Mouse (Mus musculus): ENCODE results near the gene Cldn12. TPM values are rescaled to one million over a fixed set of nuclear protein-coding genes. Genes with fewer than 3 reads are reported as not detected.

Gene Cldn12
- polyA plus RNA-seq (2014; fragmentation: Nextera tagmentation; extraction: Ambion mirVana): 23.0 and 25.2 TPM in 2 replicates

- no peaks in the 10 kb centered on the region for H3K9me3 ChIP-seq (ENCODE audit: control insufficient read depth, low read length)
- peak within 1 kb of the TSS; percentile 86 for H3K27ac ChIP-seq (ENCODE audit: low read depth)
- peak; percentile 96 for ATAC-seq (replicated peaks; ENCODE audit: low FRiP score, low TSS enrichment, low read depth)
- no peaks in the 10 kb centered on the region for H3K4me1 ChIP-seq (replicated peaks; ENCODE audit: control insufficient read depth, insufficient read depth, low read length)
- WGBS: under 1% methylated on average over 77 of the region's 79 CpGs
- H3K4me3 ChIP-seq (ENCODE audit: low read depth, low read length): peak within 1 kb of the TSS; percentile 63
- H3K9ac ChIP-seq (ENCODE audit: low read length): peak within 1 kb of the TSS; percentile 61
- H3K27me3 ChIP-seq (replicated peaks; ENCODE audit: control insufficient read depth, insufficient read depth, low read length): no peaks in the 10 kb centered on the region
- DNase-seq (ENCODE audit: low spot score): peak; percentile 96
- H3K36me3 ChIP-seq (ENCODE audit: control insufficient read depth, insufficient read depth, low read length): peaks cover 6% of the 10 kb centered on the region; the same call in 1 of the 2 replicates
- H3K4me2 ChIP-seq (ENCODE audit: low read length): peak within 1 kb of the TSS; percentile 72
These were observed at the start of gene Cldn12 for GRCm38 (mm10) chr5:5514196-5515076. TSS of gene Cldn12 (minus strand) at chr5:5514958.

GRCm38 (mm10) chr5:5562435-5562834, 47.7 kb upstream of the Cldn12 start:
- Histone ChIP-seq H3K4me3 (ENCODE audit: low read depth, low read length) (no peak overlapping the region), H3K27me3 (replicated peaks; ENCODE audit: control insufficient read depth, insufficient read depth, low read length) (no peaks in the 10 kb centered on the region), H3K4me2 (ENCODE audit: low read length) (no peak overlapping the region), H3K9me3 (ENCODE audit: control insufficient read depth, low read length) (no peaks in the 10 kb centered on the region), H3K4me1 (replicated peaks; ENCODE audit: control insufficient read depth, insufficient read depth, low read length) (peaks cover 10% of the 10 kb centered on the region), H3K9ac (ENCODE audit: low read length) (no peak overlapping the region), H3K27ac (ENCODE audit: low read depth) (no peak overlapping the region), H3K36me3 (ENCODE audit: control insufficient read depth, insufficient read depth, low read length) (no peaks in the 10 kb centered on the region)
- ATAC-seq (replicated peaks; ENCODE audit: low FRiP score, low TSS enrichment, low read depth) (no peak), DNase-seq (ENCODE audit: low spot score) (no peak)
- WGBS: 74% methylated on average over 3 of the region's 3 CpGs

GRCm38 (mm10) chr5:5561041-5561706, 46.4 kb upstream of the Cldn12 start:
- H3K4me1 ChIP-seq (replicated peaks; ENCODE audit: control insufficient read depth, insufficient read depth, low read length): peaks cover 10% of the 10 kb centered on the region
- H3K36me3 ChIP-seq (ENCODE audit: control insufficient read depth, insufficient read depth, low read length): no peaks in the 10 kb centered on the region; the same call in 1 of the 2 replicates
- WGBS: 72% methylated on average over 4 of the region's 4 CpGs
- H3K4me2 ChIP-seq (ENCODE audit: low read length): no peak overlapping the region
- H3K9me3 ChIP-seq (ENCODE audit: control insufficient read depth, low read length): no peaks in the 10 kb centered on the region
- H3K27me3 ChIP-seq (replicated peaks; ENCODE audit: control insufficient read depth, insufficient read depth, low read length): no peaks in the 10 kb centered on the region
- H3K4me3 ChIP-seq (ENCODE audit: low read depth, low read length): no peak overlapping the region
- DNase-seq (ENCODE audit: low spot score): no peak
- no peak for ATAC-seq (replicated peaks; ENCODE audit: low FRiP score, low TSS enrichment, low read depth)
- H3K9ac ChIP-seq (ENCODE audit: low read length): no peak overlapping the region
- no peak overlapping the region for H3K27ac ChIP-seq (ENCODE audit: low read depth)

- ATAC-seq (replicated peaks; ENCODE audit: low FRiP score, low TSS enrichment, low read depth): 0 out of 2 replicates have a peak, but pooled peaks have one; percentile 2
- Histone ChIP-seq H3K4me3 (ENCODE audit: low read depth, low read length) (peak overlapping the region; percentile 60), H3K9ac (ENCODE audit: low read length) (peak overlapping the region; percentile 63), H3K4me2 (ENCODE audit: low read length) (peak overlapping the region; percentile 83), H3K9me3 (ENCODE audit: control insufficient read depth, low read length) (no peaks in the 10 kb centered on the region), H3K4me1 (replicated peaks; ENCODE audit: control insufficient read depth, insufficient read depth, low read length) (peaks cover 10% of the 10 kb centered on the region), H3K27me3 (replicated peaks; ENCODE audit: control insufficient read depth, insufficient read depth, low read length) (no peaks in the 10 kb centered on the region), H3K36me3 (ENCODE audit: control insufficient read depth, insufficient read depth, low read length) (peaks cover 11% of the 10 kb centered on the region), H3K27ac (ENCODE audit: low read depth) (peak overlapping the region; percentile 84; the same call in 1 of the 2 replicates)
- WGBS: 38% methylated on average over 8 of the region's 8 CpGs
- DNase-seq (ENCODE audit: low spot score): no peak
These were observed 45.0 kb upstream of the Cldn12 start for GRCm38 (mm10) chr5:5559798-5560197.

- no peaks in the 10 kb centered on the region for H3K9me3 ChIP-seq (ENCODE audit: control insufficient read depth, low read length)
- peak within 1 kb of the TSS; percentile 63 for H3K9ac ChIP-seq (ENCODE audit: low read length)
- peak within 1 kb of the TSS; percentile 83 for H3K4me2 ChIP-seq (ENCODE audit: low read length)
- ATAC-seq (replicated peaks; ENCODE audit: low FRiP score, low TSS enrichment, low read depth): peak; percentile 99
- peaks cover 17% of the 10 kb centered on the region for H3K36me3 ChIP-seq (ENCODE audit: control insufficient read depth, insufficient read depth, low read length)
- peaks cover 10% of the 10 kb centered on the region for H3K4me1 ChIP-seq (replicated peaks; ENCODE audit: control insufficient read depth, insufficient read depth, low read length)
- H3K27ac ChIP-seq (ENCODE audit: low read depth): peak within 1 kb of the TSS; percentile 84
- DNase-seq (ENCODE audit: low spot score): peak; percentile 99
- H3K4me3 ChIP-seq (ENCODE audit: low read depth, low read length): peak within 1 kb of the TSS; percentile 60
- WGBS: under 1% methylated on average over 43 of the region's 43 CpGs
- no peaks in the 10 kb centered on the region for H3K27me3 ChIP-seq (replicated peaks; ENCODE audit: control insufficient read depth, insufficient read depth, low read length)
These were observed 44.5 kb upstream of the Cldn12 start, which contains the start of gene Gtpbp10 for GRCm38 (mm10) chr5:5559079-5559740. TSS of gene Gtpbp10 (minus strand) at chr5:5559538.

GRCm38 (mm10) chr5:5551110-5551509, 36.4 kb upstream of the Cldn12 start:
- 100% methylated on average over 1 of the region's 1 CpGs for WGBS
- DNase-seq (ENCODE audit: low spot score) (no peak), ATAC-seq (replicated peaks; ENCODE audit: low FRiP score, low TSS enrichment, low read depth) (no peak)
- Histone ChIP-seq H3K9me3 (ENCODE audit: control insufficient read depth, low read length) (no peaks in the 10 kb centered on the region), H3K4me3 (ENCODE audit: low read depth, low read length) (no peak overlapping the region), H3K36me3 (ENCODE audit: control insufficient read depth, insufficient read depth, low read length) (peaks cover 60% of the 10 kb centered on the region), H3K27me3 (replicated peaks; ENCODE audit: control insufficient read depth, insufficient read depth, low read length) (no peaks in the 10 kb centered on the region), H3K4me2 (ENCODE audit: low read length) (no peak overlapping the region), H3K4me1 (replicated peaks; ENCODE audit: control insufficient read depth, insufficient read depth, low read length) (no peaks in the 10 kb centered on the region), H3K9ac (ENCODE audit: low read length) (no peak overlapping the region), H3K27ac (ENCODE audit: low read depth) (no peak overlapping the region)

GRCm38 (mm10) chr5:5540385-5540784, 25.6 kb upstream of the Cldn12 start:
- Histone ChIP-seq H3K36me3 (ENCODE audit: control insufficient read depth, insufficient read depth, low read length) (peaks cover 54% of the 10 kb centered on the region), H3K9ac (ENCODE audit: low read length) (no peak overlapping the region), H3K4me1 (replicated peaks; ENCODE audit: control insufficient read depth, insufficient read depth, low read length) (no peaks in the 10 kb centered on the region), H3K27ac (ENCODE audit: low read depth) (no peak overlapping the region), H3K4me2 (ENCODE audit: low read length) (no peak overlapping the region), H3K4me3 (ENCODE audit: low read depth, low read length) (no peak overlapping the region), H3K27me3 (replicated peaks; ENCODE audit: control insufficient read depth, insufficient read depth, low read length) (no peaks in the 10 kb centered on the region), H3K9me3 (ENCODE audit: control insufficient read depth, low read length) (no peaks in the 10 kb centered on the region)
- DNase-seq (ENCODE audit: low spot score) (no peak), ATAC-seq (replicated peaks; ENCODE audit: low FRiP score, low TSS enrichment, low read depth) (no peak)
- 68% methylated on average over 3 of the region's 3 CpGs for WGBS

- Histone ChIP-seq H3K9ac (ENCODE audit: low read length) (no peak overlapping the region), H3K27ac (ENCODE audit: low read depth) (no peak overlapping the region), H3K4me1 (replicated peaks; ENCODE audit: control insufficient read depth, insufficient read depth, low read length) (no peaks in the 10 kb centered on the region), H3K4me2 (ENCODE audit: low read length) (no peak overlapping the region), H3K4me3 (ENCODE audit: low read depth, low read length) (no peak overlapping the region), H3K27me3 (replicated peaks; ENCODE audit: control insufficient read depth, insufficient read depth, low read length) (no peaks in the 10 kb centered on the region), H3K36me3 (ENCODE audit: control insufficient read depth, insufficient read depth, low read length) (peaks cover 54% of the 10 kb centered on the region), H3K9me3 (ENCODE audit: control insufficient read depth, low read length) (no peaks in the 10 kb centered on the region)
- WGBS: 79% methylated on average over 3 of the region's 3 CpGs
- DNase-seq (ENCODE audit: low spot score) (no peak), ATAC-seq (replicated peaks; ENCODE audit: low FRiP score, low TSS enrichment, low read depth) (no peak)
These were observed 25.0 kb upstream of the Cldn12 start for GRCm38 (mm10) chr5:5539771-5540170.
